Mouse (Mus musculus): ENCODE results near the gene Apobec2. TPM values are rescaled to one million over a fixed set of nuclear protein-coding genes. Genes with fewer than 3 reads are reported as not detected.

Apobec2 gene
- polyA plus RNA-seq, 1 experiment from 2014 or later: 1.3 TPM

DNA sequence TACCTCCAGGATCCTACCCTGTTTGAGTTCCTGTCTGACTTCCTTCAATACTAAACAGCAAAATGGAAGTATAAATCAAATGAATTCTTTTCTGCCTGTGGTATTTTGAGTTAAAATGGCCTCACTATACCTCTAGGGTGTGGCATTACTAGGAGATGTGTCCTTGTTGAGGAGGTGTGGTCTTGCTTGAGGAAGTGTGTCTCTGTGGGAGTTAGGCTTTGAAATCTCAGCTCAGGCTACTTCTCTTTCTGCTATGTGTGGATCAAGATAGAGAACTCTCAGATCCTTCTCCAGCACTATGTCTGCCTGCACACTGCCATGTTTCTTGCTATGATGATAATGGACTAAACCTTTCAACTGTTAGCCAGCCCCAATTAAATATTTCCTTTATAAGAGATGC is 53.7 kb downstream of the Apobec2 start:
- DNase-seq (no peak), ATAC-seq (ENCODE audit: insufficient read depth) (no peak)
- H3K4me2 ChIP-seq: no peak overlapping the region
- H3K27ac ChIP-seq (ENCODE audit: low read depth): no peak overlapping the region
- no peak overlapping the region for H3K4me3 ChIP-seq (ENCODE audit: low read depth, low read length)
- no peaks in the 10 kb centered on the region for H3K27me3 ChIP-seq (ENCODE audit: insufficient read depth, low read length)
- no peak for TF ChIP-seq CTCF (IDR thresholded peaks at IDR 0.05; ENCODE audit: low read depth)
- H3K9ac ChIP-seq: no peak overlapping the region
- H3K4me1 ChIP-seq (ENCODE audit: insufficient read depth): no peaks in the 10 kb centered on the region
- H3K36me3 ChIP-seq (ENCODE audit: insufficient read depth): no peaks in the 10 kb centered on the region
- no peaks in the 10 kb centered on the region for H3K9me3 ChIP-seq (ENCODE audit: low read depth, low read length)

- ATAC-seq (ENCODE audit: insufficient read depth): no peak
- Histone ChIP-seq H3K9me3 (ENCODE audit: low read depth, low read length) (no peaks in the 10 kb centered on the region), H3K4me2 (no peak overlapping the region), H3K36me3 (ENCODE audit: insufficient read depth) (no peaks in the 10 kb centered on the region), H3K27ac (ENCODE audit: low read depth) (no peak overlapping the region), H3K4me1 (ENCODE audit: insufficient read depth) (no peaks in the 10 kb centered on the region), H3K4me3 (ENCODE audit: low read depth, low read length) (no peak overlapping the region), H3K27me3 (ENCODE audit: insufficient read depth, low read length) (no peaks in the 10 kb centered on the region), H3K9ac (no peak overlapping the region)
- no peak for TF ChIP-seq CTCF (IDR thresholded peaks at IDR 0.05; ENCODE audit: low read depth)
- WGBS: 85% methylated on average over 1 of the region's 1 CpGs
- no peak for DNase-seq
Observed at GRCm38 (mm10) chr17:48376102-48376501, 56.6 kb downstream of the Apobec2 start.

DNA sequence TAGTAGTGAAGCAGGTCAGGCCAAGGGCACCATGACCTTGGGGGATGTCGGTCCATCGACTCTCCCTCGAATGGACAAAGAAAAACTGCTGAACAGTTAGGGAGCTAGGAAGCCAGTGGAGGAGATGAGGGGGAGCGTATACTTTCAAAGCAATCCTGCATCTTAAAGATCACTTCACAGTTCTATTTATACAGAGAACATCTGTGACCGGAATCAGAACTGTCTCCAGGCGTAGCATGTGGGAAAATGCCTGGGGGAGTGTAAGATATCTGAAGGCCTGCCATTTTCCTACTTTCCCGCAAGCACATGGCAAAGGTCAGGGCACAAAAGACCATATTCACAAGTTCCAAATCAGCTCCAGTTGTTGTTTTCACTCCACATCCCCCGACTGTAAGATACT is 59.7 kb downstream of the Apobec2 start:
- Histone ChIP-seq H3K27ac (ENCODE audit: low read depth) (no peak overlapping the region), H3K27me3 (ENCODE audit: insufficient read depth, low read length) (no peaks in the 10 kb centered on the region), H3K36me3 (ENCODE audit: insufficient read depth) (no peaks in the 10 kb centered on the region), H3K4me2 (no peak overlapping the region), H3K9me3 (ENCODE audit: low read depth, low read length) (no peaks in the 10 kb centered on the region), H3K9ac (no peak overlapping the region), H3K4me1 (ENCODE audit: insufficient read depth) (no peaks in the 10 kb centered on the region), H3K4me3 (ENCODE audit: low read depth, low read length) (no peak overlapping the region)
- ATAC-seq (ENCODE audit: insufficient read depth) (no peak), DNase-seq (no peak)
- TF ChIP-seq CTCF (IDR thresholded peaks at IDR 0.05; ENCODE audit: low read depth): no peak
- 72% methylated on average over 8 of the region's 8 CpGs for WGBS

DNA sequence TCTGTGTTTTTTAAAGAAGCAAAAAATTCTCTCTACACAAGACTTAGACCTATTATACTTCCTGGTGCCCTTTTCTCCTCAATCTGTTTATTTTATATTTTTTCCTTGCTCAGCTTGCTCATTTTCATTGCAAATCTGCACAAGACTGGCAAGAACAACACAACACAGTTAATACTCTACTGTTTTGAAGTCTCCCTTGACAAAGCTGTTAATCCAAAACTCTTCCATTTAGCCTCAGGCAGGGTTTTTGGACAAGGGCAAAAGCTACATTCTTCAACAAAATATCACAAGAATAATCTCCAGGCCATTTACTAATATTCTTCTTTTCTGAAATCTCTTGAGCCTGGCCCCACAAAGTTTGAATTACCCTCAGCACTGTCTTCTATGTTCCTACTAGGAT is 61.1 kb downstream of the Apobec2 start:
- no peak for TF ChIP-seq CTCF (IDR thresholded peaks at IDR 0.05; ENCODE audit: low read depth)
- Histone ChIP-seq H3K9me3 (ENCODE audit: low read depth, low read length) (no peaks in the 10 kb centered on the region), H3K27ac (ENCODE audit: low read depth) (no peak overlapping the region), H3K9ac (no peak overlapping the region), H3K36me3 (ENCODE audit: insufficient read depth) (no peaks in the 10 kb centered on the region), H3K4me2 (no peak overlapping the region), H3K4me3 (ENCODE audit: low read depth, low read length) (no peak overlapping the region), H3K4me1 (ENCODE audit: insufficient read depth) (no peaks in the 10 kb centered on the region), H3K27me3 (ENCODE audit: insufficient read depth, low read length) (no peaks in the 10 kb centered on the region)
- ATAC-seq (ENCODE audit: insufficient read depth): no peak
- DNase-seq: no peak

Other genes with a start within 250 kb of the Apobec2 start
- gene Trem1, start 200.2 kb downstream of the Apobec2 start, polyA plus RNA-seq (2014; fragmentation: Nextera tagmentation; extraction: Ambion mirVana): 0.14 TPM in 1 of 2 replicates, not detected in the other
- 0.25 and 0.45 TPM in 2 replicates for gene Trem3, start 185.2 kb downstream of the Apobec2 start, polyA plus RNA-seq (2014; fragmentation: Nextera tagmentation; extraction: Ambion mirVana)
- gene Treml4, start 168.6 kb downstream of the Apobec2 start, polyA plus RNA-seq (2014; fragmentation: Nextera tagmentation; extraction: Ambion mirVana): 0.13 TPM in 1 of 2 replicates, not detected in the other
- 0.12 and 0.43 TPM in 2 replicates for gene Treml2, start 133.4 kb downstream of the Apobec2 start, polyA plus RNA-seq (2014; fragmentation: Nextera tagmentation; extraction: Ambion mirVana)
- gene B430306N03Rik, start 116.8 kb downstream of the Apobec2 start, polyA plus RNA-seq (2014; fragmentation: Nextera tagmentation; extraction: Ambion mirVana): 0.26 and 0.33 TPM in 2 replicates
- gene Trem2, start 86.5 kb downstream of the Apobec2 start, polyA plus RNA-seq (2014; fragmentation: Nextera tagmentation; extraction: Ambion mirVana): 6.2 and 6.5 TPM in 2 replicates
- 2.5 and 3.1 TPM in 2 replicates for gene Treml1, start 73.0 kb downstream of the Apobec2 start, polyA plus RNA-seq (2014; fragmentation: Nextera tagmentation; extraction: Ambion mirVana)
- gene Nfya, start 23.0 kb downstream of the Apobec2 start, polyA plus RNA-seq (2014; fragmentation: Nextera tagmentation; extraction: Ambion mirVana): 30.3 and 30.5 TPM in 2 replicates
- gene Oard1, start 22.9 kb downstream of the Apobec2 start, polyA plus RNA-seq (2014; fragmentation: Nextera tagmentation; extraction: Ambion mirVana): 75.2 and 77.9 TPM in 2 replicates
- 1.5 and 1.9 TPM in 2 replicates for gene Tspo2, start 18.6 kb upstream of the Apobec2 start, polyA plus RNA-seq (2014; fragmentation: Nextera tagmentation; extraction: Ambion mirVana)
- 1.4 and 1.5 TPM in 2 replicates for gene Unc5cl, start 22.0 kb upstream of the Apobec2 start, polyA plus RNA-seq (2014; fragmentation: Nextera tagmentation; extraction: Ambion mirVana)